In the genomic region with DNA sequence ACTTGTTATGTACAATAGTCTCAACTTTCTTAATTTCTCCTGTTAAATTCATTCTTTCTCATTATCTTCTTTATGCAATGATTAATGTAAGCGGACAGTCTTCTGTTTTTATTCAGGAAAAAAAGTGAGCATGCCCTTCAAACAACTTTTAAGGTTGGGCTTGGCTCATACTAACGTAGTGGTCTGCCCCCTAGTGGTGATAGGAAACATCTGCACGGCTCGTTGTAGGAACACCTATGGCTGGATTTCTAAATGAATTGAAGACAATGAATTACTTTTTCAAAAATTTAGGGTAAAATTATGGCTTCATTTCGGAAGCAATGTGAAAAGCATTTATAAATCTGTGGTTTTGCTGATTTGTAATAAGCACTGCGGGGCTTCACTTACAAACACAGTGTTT, we compare ENCODE assay signal across 9 mouse cellular contexts.
DNase-seq lines count a peak whose midpoint lies in the region; ATAC-seq and TF ChIP-seq lines count a peak whose summit lies in the region.
"Had no signal": no experiment of that assay in that cellular context is flagged by ENCODE, and none has a peak within 500 bp of the region (broad histone marks: within the 10 kb centered on the region; RNA-seq: fewer than 3 reads in every experiment).

No protein-coding gene starts in this region.

- H3K4me1 ChIP-seq in liver, adult 2 months (ENCODE audit: control insufficient read depth, insufficient read depth, low read length) = no peaks in the 10 kb centered on the region
- no peaks in the 10 kb centered on the region for H3K4me1 ChIP-seq in midbrain, postnatal 0 days (ENCODE audit: insufficient read depth, low read length)
- H3K4me1 ChIP-seq: neural tube, embryonic 13.5 days had no signal

- H3K4me2 ChIP-seq in midbrain, postnatal 0 days (ENCODE audit: low read depth, low read length, poor library complexity, severe bottlenecking) = no peak overlapping the region
- H3K4me2 ChIP-seq: neural tube, embryonic 13.5 days had no signal

- peak; percentile 48; the same call in 1 of the 2 replicates for TF ChIP-seq CTCF in liver, adult 2 months (IDR thresholded peaks at IDR 0.05; ENCODE audit: low read depth, low read length)
- peak; percentile 88 for TF ChIP-seq CTCF in midbrain, postnatal 0 days (IDR thresholded peaks at IDR 0.05)

- TF ChIP-seq POLR2A in liver, adult 2 months (IDR thresholded peaks at IDR 0.05; ENCODE audit: extremely low read depth, insufficient read depth, low read length) = no peak

- peak; percentile 43 for DNase-seq in adrenal gland, postnatal 10 days
- no peak for DNase-seq in adrenal gland, adult 18-20 months (ENCODE audit: low spot score in 2 of 2)
- DNase-seq in liver, adult 2 months (ENCODE audit: extremely low read depth, low read depth, low spot score) = peak; percentile 46
- DNase-seq in liver = no peak
- DNase-seq in induced T-regulatory cell, adult 2 months (ENCODE audit: low read depth) = peak; percentile 28
- DNase-seq in midbrain, postnatal 0 days (ENCODE audit: low spot score) = peak; percentile 91
- DNase-seq in natural killer cell, adult 2 months (ENCODE audit: low spot score in 2 of 2) = no peak

- no peaks in the 10 kb centered on the region for H3K9me3 ChIP-seq in midbrain, postnatal 0 days (ENCODE audit: low read length)
- H3K9me3 ChIP-seq: neural tube, embryonic 13.5 days had no signal

- no peaks in the 10 kb centered on the region for H3K36me3 ChIP-seq in liver, adult 2 months (ENCODE audit: control insufficient read depth, insufficient read depth, low read length)
- no peaks in the 10 kb centered on the region for H3K36me3 ChIP-seq in midbrain, postnatal 0 days (ENCODE audit: insufficient read depth, low read length)
- H3K36me3 ChIP-seq: neural tube, embryonic 13.5 days had no signal

- ATAC-seq in common myeloid progenitor, adult 5-6 weeks (replicated peaks; ENCODE audit: low read depth, poor library complexity, severe bottlenecking) = peak; percentile 86
- ATAC-seq in midbrain, postnatal 0 days (ENCODE audit: low FRiP score) = no peak

- H3K27me3 ChIP-seq in liver, adult 2 months (ENCODE audit: control insufficient read depth, insufficient read depth, low read length) = no peaks in the 10 kb centered on the region
- H3K27me3 ChIP-seq in midbrain, postnatal 0 days (ENCODE audit: insufficient read depth, low read length) = no peaks in the 10 kb centered on the region
- H3K27me3 ChIP-seq: neural tube, embryonic 13.5 days had no signal

- no peak overlapping the region for H3K4me3 ChIP-seq in liver, adult 2 months (ENCODE audit: insufficient read depth, low read depth, low read length)
- no peak overlapping the region for H3K4me3 ChIP-seq in midbrain, postnatal 0 days (ENCODE audit: low read depth, low read length)
- H3K4me3 ChIP-seq: neural tube, embryonic 13.5 days had no signal

- no peaks in the 10 kb centered on the region for H3K79me2 ChIP-seq in liver, adult 2 months (ENCODE audit: control insufficient read depth, insufficient read depth, low read length)

- H3K9ac ChIP-seq in liver, adult 2 months (ENCODE audit: low read depth, low read length) = no peak overlapping the region
- H3K9ac ChIP-seq in midbrain, postnatal 0 days (replicated peaks; ENCODE audit: low read length, poor library complexity, severe bottlenecking) = no peak overlapping the region
- H3K9ac ChIP-seq: neural tube, embryonic 13.5 days had no signal

- no peak overlapping the region for H3K27ac ChIP-seq in liver, adult 2 months (replicated peaks; ENCODE audit: insufficient read depth, low read depth, low read length)
- H3K27ac ChIP-seq in midbrain, postnatal 0 days (ENCODE audit: low read depth, low read length) = no peak overlapping the region
- H3K27ac ChIP-seq: neural tube, embryonic 13.5 days had no signal

- 12% methylated on average over 6 of the region's 6 CpGs for WGBS in liver, adult 2 months
- 16% methylated on average over 6 of the region's 6 CpGs for WGBS in midbrain, postnatal 0 days

Comparison
In these comparisons a context has a peak if more than half of its experiments do, and no peak if none do; other contexts are left out.
1. DNase-seq: peak in adrenal gland, postnatal 10 days (single experiment), liver, adult 2 months (single experiment), induced T-regulatory cell, adult 2 months (single experiment) and midbrain, postnatal 0 days (single experiment); none in adrenal gland, adult 18-20 months (0 of 2), liver (single experiment) and natural killer cell, adult 2 months (0 of 2).